Mouse (Mus musculus) gastrocnemius, postnatal 10 days (tissue): Measurements from ENCODE around the gene Tmtc1. TPM values are rescaled to one million over a fixed set of nuclear protein-coding genes. Genes with fewer than 3 reads are reported as not detected.

ENCODE experiments used
- DNase-seq: peaks from one replicate; pipeline ENCODE4 v3.0.0; 2021; ENCODE audit warnings: mixed read lengths
- total RNA-seq, 2 experiments: library from RNA; stranded (reverse); gene quantifications; 2 replicates each; pipeline ENCODE4 v1.2.3; 2021

Gene Tmtc1
- total RNA-seq, 2 experiments from 2014 or later: 57.5 to 58.7 TPM

DNA sequence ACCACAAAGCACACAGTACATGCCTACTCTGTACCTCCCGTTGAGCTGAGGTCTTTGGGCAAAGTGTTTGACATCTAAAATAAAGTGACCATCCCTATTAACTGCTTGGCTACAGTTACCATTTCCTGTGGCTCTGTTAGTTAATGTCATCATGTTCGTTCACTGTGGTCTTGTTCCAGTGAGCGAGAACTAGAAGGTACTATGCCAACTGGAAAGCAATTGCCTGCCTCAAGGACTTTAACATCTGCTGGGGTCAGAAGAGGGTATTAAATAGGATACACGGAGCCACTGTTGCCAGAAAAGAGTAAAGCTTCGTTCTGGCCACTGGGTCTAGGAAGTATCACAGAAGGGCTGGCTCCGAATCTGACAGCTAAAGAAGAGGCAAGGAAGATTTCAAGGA is 23.8 kb downstream of the Tmtc1 start:
- DNase-seq: no peak

DNA sequence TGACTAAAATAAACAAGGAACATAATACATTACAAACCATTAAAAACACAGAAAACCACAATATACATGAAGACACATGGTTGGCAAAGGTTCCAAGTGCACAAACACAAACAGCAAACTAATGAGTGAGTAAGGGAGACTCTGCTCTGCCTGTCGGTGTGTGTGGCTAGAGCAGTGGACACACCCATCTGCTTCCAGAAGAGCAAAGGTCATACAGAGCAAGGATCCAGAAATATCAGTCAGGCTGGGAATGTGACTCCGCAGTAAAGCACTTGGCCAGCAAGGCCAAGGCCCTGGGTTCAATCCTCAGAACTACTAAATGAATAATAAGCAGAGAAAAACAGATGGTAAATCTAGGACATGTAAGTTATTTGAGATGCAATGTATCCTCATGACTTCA is 27.6 kb downstream of the Tmtc1 start:
- DNase-seq: no peak

DNA sequence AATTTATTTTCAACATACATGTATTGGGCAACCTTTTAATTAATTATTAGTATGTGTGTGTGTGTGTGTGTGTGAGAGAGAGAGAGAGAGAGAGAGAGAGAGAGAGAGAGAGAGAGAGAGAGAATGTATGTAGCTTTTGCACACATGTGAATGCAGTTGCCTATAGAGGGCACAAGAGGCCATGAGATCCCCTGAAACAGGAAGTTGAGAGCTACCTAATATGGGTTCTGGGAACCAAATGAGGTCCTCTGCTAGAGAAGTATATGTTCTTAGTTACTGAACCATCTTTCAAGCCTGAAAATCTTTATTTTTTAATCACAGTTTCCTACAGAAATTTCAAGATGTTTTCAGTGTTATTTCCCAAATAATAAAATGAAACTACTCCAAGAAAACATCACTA is 30.6 kb downstream of the Tmtc1 start:
- DNase-seq: no peak

DNA sequence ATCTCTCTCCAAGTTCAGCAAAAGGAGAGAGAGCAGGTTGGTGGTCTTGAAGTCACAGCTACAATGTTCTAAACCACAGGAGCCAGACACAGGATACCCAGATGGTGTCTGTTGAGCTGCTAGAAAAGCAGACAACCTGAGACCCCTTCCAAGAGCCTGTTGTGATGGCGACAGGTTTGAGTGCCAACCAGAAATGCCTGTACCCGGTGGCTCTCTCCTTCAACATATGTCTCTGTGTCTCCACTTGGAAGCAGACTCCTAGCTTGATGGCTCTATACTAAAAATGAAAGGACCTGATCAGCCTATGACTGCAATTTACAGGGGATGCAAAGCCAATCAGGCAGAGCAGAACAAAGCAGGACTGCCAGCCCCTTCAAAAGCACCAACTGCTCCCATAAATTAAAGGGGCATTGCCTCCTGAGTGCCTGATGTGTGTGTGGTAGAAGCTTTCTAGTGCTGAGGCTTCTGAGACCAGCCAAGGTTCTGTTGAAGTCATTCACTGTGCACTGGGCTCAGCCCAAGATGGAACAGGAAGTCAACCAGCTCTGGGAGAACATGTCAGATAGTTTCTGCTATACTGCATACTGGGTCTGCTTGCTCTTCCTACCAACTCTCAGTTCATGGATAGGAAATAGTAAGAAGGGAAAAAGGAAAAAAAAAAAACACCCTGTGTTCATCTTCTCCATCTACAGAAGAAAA is 37.2 kb downstream of the Tmtc1 start:
- no peak for DNase-seq

DNA sequence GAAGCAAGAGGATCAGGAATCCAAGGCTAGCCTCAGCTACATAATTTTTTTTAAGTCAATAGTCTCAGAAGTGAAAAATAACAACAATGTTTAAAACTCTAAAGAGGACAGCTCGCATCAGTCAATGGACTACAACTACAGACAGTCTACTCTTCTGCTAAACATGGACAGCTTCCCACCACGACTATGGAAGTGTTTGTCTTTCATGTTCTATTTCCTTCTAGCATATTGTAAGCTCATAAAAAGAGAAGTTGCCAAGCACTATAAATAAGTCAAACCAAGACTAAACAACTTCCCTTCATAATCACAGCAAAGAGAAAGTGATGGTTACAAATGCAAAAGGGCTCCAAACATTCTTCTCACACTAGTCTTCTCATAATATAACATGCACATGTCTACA is 38.6 kb downstream of the Tmtc1 start:
- no peak for DNase-seq

DNA sequence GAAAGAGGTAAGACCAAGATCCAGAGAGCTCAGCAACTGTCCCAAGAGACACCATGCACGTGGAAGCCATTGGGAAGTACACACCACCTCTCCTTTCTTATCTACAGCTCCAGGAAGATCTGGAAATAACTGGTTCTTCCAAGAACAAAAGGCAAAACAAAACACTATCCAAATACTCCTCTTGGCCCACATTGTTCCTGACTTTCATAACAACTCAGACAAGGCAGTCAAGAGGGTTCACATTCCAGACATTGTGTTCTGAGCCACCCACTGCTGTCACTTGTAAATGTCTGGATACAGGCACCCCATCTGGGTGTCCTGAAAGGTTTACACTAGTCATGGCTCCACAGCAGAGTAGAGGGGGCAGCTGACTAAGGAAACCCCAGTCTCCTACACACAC is 39.7 kb downstream of the Tmtc1 start:
- DNase-seq: no peak

DNA sequence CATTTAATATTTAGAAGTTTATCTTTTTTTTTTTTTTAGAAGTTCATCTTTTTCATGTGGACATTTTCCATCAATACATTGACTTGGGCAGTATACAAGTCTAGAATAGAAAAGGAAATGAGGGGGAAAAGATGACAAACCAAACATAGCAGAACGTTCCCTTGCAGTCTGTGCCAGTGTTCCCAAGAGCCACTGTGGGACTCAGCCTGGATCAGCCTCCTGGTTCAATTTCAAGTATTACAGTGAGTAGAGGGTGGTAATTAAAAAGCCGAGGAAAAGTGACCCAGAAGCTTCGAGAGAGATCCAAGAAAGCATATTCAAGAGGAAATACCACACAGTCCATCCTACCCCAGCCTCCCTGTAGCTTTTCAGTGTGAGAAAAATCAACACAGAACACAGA is 40.4 kb downstream of the Tmtc1 start:
- no peak for DNase-seq

DNA sequence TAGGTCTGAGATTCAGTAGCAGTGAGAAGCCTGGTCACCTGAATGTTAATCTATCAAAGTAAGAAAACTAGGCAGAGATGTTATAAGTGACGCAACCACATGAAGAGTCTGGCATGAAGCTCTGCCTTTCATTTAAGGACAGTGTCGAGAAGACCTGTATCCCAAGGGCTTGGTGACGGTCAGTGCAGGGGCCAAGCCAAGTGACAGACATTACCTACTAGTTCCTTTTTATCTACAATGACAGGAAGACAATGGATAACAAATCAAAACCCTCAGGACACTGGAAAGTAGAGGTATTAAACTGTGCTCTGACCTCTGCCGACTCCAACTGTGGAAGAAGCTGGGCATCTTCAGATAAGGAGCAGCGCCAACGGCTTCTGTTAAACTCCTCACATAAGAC is 43.2 kb downstream of the Tmtc1 start:
- no peak for DNase-seq

DNA sequence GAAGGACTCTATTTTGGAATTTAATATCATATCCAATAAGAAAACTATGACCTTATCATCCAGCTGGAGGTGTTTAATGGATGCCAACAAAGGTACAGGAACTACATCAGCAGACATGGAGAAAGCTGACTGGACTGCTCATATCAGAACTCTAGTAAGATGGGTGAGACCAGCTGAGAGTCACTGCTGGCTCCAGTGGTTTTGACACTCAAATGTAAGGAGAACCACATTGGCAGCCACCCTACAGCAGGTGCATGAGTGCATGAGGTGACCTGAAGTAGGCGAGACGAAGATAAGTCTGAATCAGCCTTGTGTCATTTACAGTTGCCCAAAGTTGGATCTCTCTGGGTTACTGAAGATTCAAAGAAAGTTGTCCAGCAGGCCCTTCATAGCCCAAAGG is 44.6 kb downstream of the Tmtc1 start:
- no peak for DNase-seq

DNA sequence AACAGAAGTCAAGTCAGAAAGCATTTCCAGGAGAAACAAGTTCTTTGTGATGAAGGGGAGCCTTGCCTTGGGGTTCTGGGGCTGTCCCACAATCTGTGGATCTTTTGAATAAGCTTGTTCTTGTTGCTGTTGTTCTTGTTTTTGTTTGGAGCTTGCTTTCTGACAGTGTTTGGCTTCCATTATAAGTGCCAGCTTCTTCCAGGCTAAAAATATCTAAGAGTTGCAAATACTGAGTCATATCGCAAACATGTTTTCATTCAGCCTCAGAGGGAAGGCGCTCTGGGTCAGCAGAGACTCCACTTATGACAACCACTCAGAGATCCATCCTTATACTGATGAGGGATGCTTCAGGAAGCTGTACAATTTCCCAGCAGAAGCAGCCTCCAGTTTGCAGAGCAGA is 45.3 kb downstream of the Tmtc1 start:
- no peak for DNase-seq

DNA sequence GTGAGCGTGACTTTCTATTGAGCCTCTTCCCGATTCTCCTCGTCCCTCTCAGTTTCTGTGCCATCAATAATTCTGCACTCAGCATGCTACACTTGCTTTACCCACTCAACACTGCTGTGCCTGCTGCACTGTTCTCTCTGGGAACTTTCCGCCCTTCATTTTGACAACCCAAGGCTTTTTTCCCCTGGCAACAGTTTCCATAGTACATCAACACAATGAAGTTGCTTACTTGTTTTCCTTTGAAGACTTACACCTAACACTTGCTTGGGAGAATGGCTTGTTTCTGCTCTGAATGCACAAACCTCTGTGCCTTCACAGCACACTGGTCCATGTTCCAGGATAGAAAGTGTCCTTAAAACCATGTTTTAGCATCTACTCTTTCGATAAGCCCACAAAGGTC is 46.9 kb downstream of the Tmtc1 start:
- DNase-seq: no peak

DNA sequence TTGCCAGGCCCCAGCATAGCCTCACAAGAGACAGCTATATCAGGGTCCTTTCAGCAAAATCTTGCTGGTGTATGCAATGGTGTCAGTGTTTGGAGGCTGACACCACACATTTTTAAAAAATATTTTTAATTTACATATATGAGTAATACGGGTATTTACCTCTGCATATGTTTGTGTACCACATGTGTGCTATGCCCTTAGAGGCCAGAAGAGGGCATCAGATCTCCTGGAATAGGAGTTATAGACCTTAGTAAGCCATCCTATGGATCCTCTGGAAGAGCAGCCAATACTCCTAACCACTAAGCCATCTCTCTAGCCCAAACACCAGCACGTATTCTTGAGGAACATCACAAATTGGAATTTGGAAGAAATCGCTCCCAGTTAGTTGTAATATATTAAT is 48.9 kb downstream of the Tmtc1 start:
- DNase-seq: no peak

DNA sequence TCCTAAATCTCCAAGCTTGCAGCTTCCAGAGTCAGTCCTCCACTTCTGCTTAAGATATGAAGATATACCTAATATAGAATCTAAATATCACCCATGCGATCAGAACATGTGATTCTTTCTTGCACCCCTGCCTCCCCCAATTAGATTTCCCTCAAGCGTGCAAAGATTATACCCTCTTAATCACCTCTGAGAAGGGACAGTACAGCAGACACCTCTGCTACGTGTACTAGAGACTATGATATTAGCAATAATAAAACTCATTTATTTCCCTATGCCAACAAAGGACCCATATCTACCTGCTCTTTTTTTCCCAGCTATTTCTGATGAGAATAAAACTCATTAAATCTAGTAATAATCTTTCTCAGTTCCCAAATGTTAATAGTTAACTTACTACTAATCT is 49.9 kb downstream of the Tmtc1 start:
- DNase-seq: no peak

DNA sequence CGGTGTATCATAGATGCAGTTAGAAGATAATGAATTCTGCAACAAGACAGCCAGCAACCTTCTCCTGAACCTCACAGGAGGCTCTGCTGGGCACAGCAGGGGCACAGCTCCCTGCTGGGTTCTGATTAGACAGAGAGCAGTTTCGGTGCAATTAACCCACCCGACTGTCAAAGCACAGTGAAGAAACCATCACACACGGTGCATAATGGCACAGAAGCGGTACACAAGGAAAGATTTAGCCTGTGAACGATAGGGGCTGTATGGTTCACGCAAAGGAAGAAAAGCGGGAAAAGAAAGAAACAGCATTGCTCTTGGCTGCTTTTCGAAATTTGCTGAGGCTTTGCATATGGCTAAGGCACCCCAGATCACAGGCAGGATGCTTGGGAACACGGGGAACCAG is 52.0 kb downstream of the Tmtc1 start:
- no peak for DNase-seq

DNA sequence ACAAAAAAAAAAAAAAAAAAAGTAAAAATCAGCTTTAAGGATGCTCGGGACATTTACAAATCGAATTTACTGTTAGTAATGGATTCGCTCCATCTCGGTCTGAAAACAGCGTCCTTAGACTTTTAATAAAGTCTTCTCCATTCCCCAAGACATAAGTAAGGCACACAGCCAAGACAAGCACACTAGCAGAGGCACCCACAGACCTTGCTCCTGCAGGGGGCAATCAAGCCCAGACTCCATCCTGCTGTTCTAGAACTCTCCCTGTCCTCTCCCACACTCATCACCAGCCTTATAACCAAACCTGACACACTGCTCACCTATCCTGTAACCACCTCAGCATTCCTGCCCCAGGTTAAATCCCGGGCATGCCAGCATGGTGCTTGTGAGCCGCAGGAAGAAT is 52.9 kb downstream of the Tmtc1 start:
- no peak for DNase-seq

DNA sequence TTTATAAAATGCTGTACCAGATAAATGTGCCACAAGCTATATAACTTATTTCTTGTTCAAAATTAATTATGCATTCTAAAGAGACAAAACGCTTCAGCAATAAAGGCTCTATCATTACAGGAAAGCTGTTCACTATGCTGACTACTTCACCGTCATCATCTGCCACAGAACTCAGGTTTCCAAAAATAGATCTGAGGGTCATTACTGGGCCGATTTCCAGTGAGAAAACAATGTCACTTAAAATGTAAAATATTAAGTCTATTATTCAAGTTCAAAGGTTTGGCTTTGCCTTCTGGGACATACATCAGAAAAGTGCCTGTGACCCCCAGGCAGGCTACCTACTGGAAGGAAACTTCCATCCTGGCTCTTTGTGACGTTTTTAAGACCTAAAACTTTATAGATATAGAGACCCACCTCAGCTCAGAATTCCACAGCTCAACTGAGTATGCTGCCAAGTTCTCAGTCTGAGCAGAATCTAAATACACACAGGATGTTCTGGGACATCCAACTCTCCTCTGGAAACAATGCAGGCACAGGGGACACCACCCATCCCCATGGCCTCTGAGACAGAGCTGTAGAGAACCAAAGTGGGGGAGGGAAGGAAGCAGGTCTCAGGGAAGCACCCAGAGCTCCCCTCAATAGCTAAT is 53.4 kb downstream of the Tmtc1 start:
- DNase-seq: no peak

DNA sequence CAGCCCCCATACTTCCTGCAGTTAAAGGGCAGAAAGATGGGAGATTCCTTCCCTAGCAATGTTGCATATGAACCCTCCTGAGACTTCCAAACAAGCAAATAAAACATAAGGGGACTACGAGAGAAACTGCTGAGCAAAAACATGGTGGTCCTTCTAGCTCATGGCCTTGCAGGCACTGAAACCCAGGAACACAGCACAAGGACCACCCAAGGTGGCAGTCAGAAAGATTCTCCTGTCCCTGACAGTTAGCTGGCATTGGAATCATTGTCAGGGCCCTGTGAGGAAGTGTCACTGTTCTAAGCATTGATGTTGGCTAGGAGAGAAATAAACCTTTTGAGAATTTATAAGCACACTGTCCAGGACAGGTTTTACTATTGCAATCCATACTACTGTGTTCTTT is 56.2 kb downstream of the Tmtc1 start:
- DNase-seq: no peak

DNA sequence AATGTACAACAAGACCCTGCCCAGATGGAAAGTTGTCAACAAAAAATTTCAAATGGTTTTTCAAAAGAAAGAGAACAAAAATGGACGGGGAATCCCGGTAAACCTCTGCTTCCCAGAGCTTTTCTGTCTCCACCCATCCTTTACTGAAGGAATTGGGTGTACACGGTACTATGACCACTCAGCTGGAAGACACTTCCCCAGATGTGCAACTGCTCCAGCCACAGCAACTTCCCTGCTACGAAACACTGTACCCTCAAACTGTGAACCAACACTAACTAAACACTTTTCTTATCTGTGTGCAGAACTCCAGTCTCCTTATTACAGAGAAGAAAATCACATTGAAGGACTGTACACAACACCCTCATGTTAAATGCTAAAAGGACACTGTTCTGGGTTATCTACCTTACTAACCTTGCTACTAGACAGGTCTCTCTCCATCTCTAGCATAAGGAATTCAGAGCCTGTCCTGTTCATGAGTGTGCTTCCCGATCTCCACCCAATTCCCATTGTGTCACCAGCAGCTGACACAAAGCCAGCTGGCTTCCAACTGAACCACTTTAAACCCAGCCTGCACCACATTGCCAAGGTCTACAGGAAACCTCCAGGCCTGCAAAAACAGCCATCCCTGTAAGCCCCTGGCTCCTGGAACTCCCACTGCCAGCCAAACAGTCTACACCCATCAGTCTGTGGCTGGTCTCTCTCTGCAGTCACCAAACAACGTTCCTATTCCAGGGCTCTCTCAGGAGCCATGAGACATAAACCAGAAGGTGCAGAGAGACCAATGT is 59.9 kb downstream of the Tmtc1 start:
- DNase-seq: peak; percentile 23

DNA sequence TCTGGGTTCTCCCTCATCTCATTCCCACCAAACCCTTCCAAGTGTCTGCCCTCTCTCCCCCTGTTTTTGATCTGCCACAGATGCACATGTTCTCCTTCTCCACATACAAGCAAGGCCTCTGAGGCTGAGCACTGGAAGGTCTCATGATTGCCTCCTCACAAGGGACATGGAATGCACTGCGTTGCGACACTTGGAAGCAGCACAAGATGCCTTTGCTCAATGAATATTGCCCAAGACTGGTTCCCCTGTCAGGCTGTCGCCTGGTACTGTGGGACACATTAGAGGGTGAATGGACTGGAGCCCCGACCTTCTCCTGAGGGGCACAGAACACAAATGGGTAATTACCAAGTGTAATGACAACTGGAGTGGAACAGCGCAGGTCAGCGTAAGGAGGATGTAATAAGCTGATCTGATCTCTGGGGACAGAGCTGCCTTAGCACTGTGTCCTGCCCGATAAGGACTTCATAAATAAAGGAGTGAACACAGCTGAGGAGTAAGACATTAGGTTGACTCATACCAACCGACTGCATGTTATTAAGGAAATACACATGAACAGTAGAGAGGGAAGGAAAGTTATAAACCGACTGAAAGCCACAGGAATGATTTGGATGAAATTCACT is 62.9 kb downstream of the Tmtc1 start:
- DNase-seq: no peak

DNA sequence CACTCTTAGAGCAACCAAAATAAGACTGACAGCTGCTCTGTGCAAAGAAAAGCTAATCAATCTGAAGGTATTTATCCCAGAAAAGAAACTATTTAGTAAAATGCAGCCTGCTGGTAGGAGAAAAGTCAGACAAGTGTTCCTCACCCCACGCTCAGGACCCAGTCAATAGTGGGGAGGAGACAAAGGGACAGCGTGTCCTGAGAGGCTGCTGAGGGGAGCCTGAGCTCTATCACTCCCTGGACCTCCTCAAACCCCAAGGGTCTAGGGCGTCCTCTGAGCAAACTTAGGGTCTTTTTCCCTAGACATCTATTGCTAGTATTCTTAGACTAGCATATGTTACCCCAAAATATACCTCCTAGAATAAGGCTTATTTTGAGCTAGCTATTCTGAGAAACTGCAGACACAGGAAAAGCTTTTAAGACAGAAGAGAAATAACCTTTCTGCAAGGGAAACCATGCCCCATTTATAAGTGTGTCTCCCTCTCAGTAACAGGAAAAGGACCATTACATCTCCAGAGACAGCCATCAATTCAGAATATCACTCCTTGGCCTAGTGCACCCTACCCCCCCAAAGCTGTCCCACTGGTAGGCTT is 68.5 kb downstream of the Tmtc1 start:
- DNase-seq: no peak

DNA sequence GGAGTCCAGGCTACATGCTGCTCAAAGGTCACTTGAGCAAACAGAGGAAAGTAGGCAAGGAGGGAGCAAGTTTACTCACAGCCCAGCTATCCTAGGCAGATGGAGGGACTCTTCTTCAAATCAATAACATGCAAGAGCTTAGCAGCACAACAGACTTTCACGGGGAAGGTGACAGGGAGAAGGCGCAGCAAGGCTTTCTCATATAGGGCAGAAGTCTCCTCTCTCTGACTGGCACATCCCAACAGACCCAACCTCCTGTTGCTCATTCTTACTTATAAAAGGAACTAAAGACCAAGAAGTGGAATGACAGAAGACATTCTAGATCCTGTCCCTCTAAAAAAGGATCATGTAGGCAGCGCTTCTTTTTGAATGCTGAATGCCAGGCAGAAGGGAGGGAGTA is 69.2 kb downstream of the Tmtc1 start:
- no peak for DNase-seq

DNA sequence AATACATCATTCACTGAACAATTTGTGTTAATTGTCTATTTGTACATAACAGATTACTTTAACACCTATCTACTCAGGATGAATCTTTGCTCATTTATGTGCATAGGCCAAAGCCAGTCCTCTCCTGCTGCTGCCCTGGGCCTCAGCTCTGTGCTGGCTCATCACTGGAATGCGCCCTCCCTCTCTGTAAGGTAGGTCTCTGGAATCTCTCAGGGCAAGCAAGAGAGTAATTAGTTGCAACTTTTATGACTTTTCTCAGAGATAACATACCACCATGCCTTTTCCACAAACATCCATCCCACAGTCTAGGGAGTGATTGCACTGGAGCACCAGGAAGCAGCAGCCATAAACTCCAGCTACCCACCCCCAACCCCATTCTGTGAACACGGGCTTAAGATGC is 70.7 kb downstream of the Tmtc1 start:
- no peak for DNase-seq

DNA sequence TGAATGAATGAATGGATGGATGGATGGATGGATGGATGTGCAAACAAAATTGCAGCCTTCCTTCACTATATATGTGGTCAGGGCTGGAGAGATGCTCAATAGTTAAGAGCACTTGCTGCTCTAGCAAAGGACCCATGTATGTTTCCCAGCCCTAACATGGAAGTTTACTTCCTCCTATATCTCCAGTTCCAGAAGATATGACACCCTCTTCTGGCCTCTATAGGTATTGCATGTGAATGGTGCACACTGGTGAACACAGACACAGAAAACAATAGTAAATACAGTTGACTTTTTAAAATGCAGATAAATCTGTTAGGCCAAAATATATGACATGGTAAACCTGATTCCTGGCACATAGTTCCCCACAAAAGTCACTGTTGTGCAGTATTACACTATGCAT is 73.0 kb downstream of the Tmtc1 start:
- DNase-seq: no peak
